Mouse (Mus musculus) hindbrain, embryonic 16.5 days (tissue): ENCODE results near the gene Polr2i. TPM values are rescaled to one million over a fixed set of nuclear protein-coding genes. Genes with fewer than 3 reads are reported as not detected.

ENCODE experiments used
- ATAC-seq: fragments of 200-750 bp; cut with Nextera tagmentation; 2 replicates; pipeline ENCODE4 v1.8.0; 2017; ENCODE audit warnings: moderate TSS enrichment, moderate library complexity
- H3K27ac ChIP-seq: fragments of 300-500 bp; sonication (generic); 2 replicates; pipeline ENCODE4 v1.5.1; 2014; ENCODE audit warnings: low read depth, mild to moderate bottlenecking, control low read depth, low read length, moderate library complexity
- H3K27me3 ChIP-seq: fragments of 300-500 bp; sonication (generic); replicated peaks from 2 replicates; pipeline ENCODE4 v1.6.1; 2014; ENCODE audit warnings: low read length; ENCODE audit not compliant: control insufficient read depth, insufficient read depth
- H3K36me3 ChIP-seq: fragments of 300-500 bp; sonication (generic); 2 replicates; pipeline ENCODE4 v1.6.1; 2014; ENCODE audit warnings: mild to moderate bottlenecking, low read length, moderate library complexity, mixed read lengths; ENCODE audit not compliant: control insufficient read depth, insufficient read depth
- H3K4me1 ChIP-seq: fragments of 300-500 bp; sonication (generic); 2 replicates; pipeline ENCODE4 v1.6.1; 2014; ENCODE audit warnings: low read depth, low read length; ENCODE audit not compliant: control insufficient read depth, insufficient read depth
- H3K4me2 ChIP-seq: fragments of 300-500 bp; sonication (generic); 2 replicates; pipeline ENCODE4 v1.6.1; 2014; ENCODE audit warnings: mild to moderate bottlenecking, low read length, control low read depth, moderate library complexity
- H3K4me3 ChIP-seq: fragments of 300-500 bp; sonication (generic); 2 replicates; pipeline ENCODE4 v1.5.1; 2014; ENCODE audit warnings: mild to moderate bottlenecking, low read length, control low read depth, moderate library complexity
- H3K9ac ChIP-seq: fragments of 300-500 bp; sonication (generic); 2 replicates; pipeline ENCODE4 v1.6.1; 2014; ENCODE audit warnings: low read depth, mild to moderate bottlenecking, control low read depth, low read length, moderate library complexity
- H3K9me3 ChIP-seq: fragments of 300-500 bp; sonication (generic); 2 replicates; pipeline ENCODE4 v1.6.1; 2014; ENCODE audit warnings: mild to moderate bottlenecking, low read length, moderate library complexity; ENCODE audit not compliant: control insufficient read depth
- WGBS: fragments of 180-500 bp; shearing (Covaris S2); extraction: QIAGEN DNeasy Blood & Tissue Kit; methylation state at CpG from one replicate; pipeline ENCODE4 v1.1.7; 2014; 5-methylcytosine and 5-hydroxymethylcytosine counted together
- polyA plus RNA-seq: library from polyadenylated mRNA; unstranded; fragments of >200 nt; fragmentation: Nextera tagmentation; extraction: Ambion mirVana; gene quantifications from 2 replicates; pipeline ENCODE4 v1.2.1, GENCODE M21; 2015

Polr2i gene
- polyA plus RNA-seq, 1 experiment from 2014 or later, result 175 TPM

DNA sequence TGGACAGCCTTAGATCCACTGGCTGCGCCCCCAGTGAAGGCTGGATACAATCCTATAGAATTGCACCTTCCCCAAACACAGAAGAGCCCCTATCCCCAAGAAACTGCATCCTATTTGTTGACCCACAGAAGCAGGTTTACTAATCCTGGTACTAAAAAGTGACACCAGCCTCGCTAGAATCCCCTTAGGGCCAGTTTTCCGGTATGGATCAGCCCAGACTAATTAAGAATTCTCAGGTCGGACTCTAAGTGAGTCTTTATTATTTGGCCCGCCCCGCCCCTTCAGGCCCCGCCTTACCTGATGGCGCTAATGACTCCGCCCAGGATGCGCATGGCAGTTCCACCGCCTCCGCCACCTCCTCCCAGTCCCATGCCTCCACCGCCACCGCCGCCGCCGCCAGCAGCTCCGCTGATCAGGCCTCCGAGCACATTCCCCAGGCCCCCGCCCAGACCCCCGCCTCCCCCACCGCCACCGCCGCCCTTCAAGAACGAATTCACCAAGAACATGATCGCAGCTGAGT is 38.1 kb upstream of the Polr2i start:
- peaks cover 21% of the 10 kb centered on the region for H3K36me3 ChIP-seq
- H3K27ac ChIP-seq, result peak overlapping the region; percentile 89
- 1% methylated on average over 22 of the region's 26 CpGs for WGBS
- H3K9me3 ChIP-seq, result no peaks in the 10 kb centered on the region
- H3K4me2 ChIP-seq, result peak overlapping the region; percentile 66
- H3K4me1 ChIP-seq, result peaks cover 20% of the 10 kb centered on the region
- ATAC-seq, result peak; percentile 75
- peak overlapping the region; percentile 89 for H3K9ac ChIP-seq
- H3K4me3 ChIP-seq, result peak overlapping the region; percentile 92
- no peaks in the 10 kb centered on the region for H3K27me3 ChIP-seq

DNA sequence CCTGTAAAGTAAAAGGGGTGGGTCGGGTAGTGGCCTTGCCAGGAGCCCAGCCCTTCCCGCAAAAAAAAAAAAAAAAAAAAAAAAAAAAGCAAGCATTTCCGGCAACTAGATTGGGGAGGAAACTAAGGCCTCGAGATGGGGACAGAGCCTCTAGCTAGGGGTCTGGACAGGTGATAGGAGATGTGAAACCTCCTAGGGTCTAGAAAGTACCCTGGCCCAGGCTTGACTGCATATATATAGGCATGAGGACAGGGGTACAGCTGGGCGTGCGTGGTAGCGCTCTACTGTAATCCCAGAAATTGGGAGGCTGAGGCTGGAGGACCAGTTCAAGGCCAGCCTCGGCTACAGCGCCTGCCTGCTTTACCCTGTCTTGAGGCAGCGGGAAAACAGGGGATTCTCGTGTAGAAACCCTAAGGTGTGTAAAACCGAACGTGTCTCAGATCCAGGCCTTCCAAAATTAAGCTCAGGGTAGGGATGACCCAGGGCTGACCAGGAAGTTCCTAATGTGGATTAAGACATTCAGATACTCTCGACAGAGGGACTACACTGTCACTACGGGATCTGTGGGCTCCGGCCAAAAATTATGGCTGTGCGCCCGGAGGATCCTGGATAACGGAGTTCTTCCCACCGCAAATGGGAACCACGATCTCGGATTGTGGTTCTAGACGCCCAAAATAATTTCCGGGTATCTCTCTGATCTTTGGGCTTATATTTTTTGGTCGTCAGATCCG is 37.5 kb upstream of the Polr2i start:
- peaks cover 14% of the 10 kb centered on the region for H3K36me3 ChIP-seq
- H3K4me3 ChIP-seq, result peak overlapping the region; percentile 92
- ATAC-seq, result peak; percentile 22
- H3K4me2 ChIP-seq, result peak overlapping the region; percentile 66
- peaks cover 22% of the 10 kb centered on the region for H3K4me1 ChIP-seq
- no peaks in the 10 kb centered on the region for H3K27me3 ChIP-seq
- H3K9ac ChIP-seq, result peak overlapping the region; percentile 89
- under 1% methylated on average over 26 of the region's 26 CpGs for WGBS
- peak overlapping the region; percentile 89 for H3K27ac ChIP-seq
- no peaks in the 10 kb centered on the region for H3K9me3 ChIP-seq

DNA sequence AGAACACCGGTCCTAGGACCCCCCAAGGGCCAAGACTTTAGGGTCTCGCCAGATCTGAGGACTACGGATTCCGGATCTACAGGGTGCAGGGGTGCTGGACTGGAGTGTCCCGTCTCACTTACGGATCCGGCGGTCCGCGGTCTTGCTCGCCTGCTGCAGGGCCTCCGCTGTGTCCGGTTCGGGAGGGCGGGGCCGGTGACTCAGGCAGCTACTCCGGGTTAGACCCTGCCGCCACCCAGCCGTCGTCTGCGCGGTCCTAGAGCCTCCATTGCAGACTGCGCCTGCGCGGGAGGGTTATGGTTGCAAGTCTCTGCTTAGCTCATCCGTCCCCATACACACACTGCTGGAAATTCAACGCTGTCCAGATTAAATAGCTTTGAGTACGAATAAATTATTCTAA is 36.9 kb upstream of the Polr2i start:
- H3K4me1 ChIP-seq, result peaks cover 22% of the 10 kb centered on the region
- H3K27ac ChIP-seq, result peak overlapping the region; percentile 89
- peaks cover 14% of the 10 kb centered on the region for H3K36me3 ChIP-seq
- H3K4me3 ChIP-seq, result peak overlapping the region; percentile 92
- H3K9ac ChIP-seq, result peak overlapping the region; percentile 89
- WGBS, result under 1% methylated on average over 28 of the region's 28 CpGs
- ATAC-seq, result peak; percentile 91
- H3K27me3 ChIP-seq, result no peaks in the 10 kb centered on the region
- peak overlapping the region; percentile 66 for H3K4me2 ChIP-seq
- no peaks in the 10 kb centered on the region for H3K9me3 ChIP-seq

DNA sequence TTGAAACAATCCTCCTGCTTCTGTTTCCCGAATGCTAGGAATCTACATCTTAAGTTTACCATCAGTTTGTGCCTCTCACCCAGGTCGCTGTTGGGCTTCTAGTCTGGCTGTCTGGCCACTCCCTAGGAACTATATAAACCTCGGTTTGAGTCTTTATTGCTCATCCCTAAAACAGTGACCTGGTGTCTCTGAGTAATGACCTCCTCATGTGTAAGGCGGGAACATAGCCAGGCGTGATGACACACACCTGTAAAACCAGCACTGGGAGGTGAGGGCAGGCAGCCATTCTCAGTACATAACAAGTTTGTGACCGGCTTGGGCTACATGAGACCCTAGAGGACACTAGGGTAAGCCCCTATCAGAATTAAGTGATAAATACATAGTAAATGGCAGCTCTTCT is 36.3 kb upstream of the Polr2i start:
- Histone ChIP-seq H3K9me3 (no peaks in the 10 kb centered on the region), H3K36me3 (peaks cover 11% of the 10 kb centered on the region), H3K4me3 (no peak overlapping the region), H3K9ac (no peak overlapping the region; the same call in 1 of the 2 replicates), H3K4me2 (peak overlapping the region; percentile 46), H3K27me3 (no peaks in the 10 kb centered on the region), H3K4me1 (peaks cover 22% of the 10 kb centered on the region), H3K27ac (no peak overlapping the region)
- 78% methylated on average over 6 of the region's 6 CpGs for WGBS
- ATAC-seq, result no peak

DNA sequence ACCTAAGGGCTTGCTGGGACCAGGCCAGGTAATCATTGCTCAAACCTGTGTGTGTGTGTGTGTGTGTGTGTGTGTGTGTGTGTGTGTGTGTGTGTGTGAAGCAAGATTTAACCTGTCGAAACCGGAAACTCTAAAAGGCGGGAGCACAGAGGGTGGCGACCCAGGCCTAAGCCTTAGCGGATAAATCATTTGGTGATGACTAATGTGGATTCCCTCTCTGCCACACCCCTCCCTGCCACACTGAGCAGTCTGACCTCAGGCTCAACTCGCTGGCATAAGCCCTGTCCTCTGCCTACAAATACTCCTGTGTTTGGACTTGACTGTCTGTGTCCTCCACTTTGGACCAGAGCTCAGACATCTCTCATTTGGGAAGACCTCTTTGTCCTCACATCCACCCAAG is 35.6 kb upstream of the Polr2i start:
- Histone ChIP-seq H3K4me2 (no peak overlapping the region), H3K27ac (no peak overlapping the region), H3K4me1 (peaks cover 22% of the 10 kb centered on the region), H3K4me3 (no peak overlapping the region), H3K36me3 (peaks cover 8% of the 10 kb centered on the region), H3K27me3 (no peaks in the 10 kb centered on the region), H3K9me3 (no peaks in the 10 kb centered on the region), H3K9ac (no peak overlapping the region)
- whole genome bisulfite sequencing, result 91% methylated on average over 6 of the region's 6 CpGs
- ATAC-seq, result no peak

DNA sequence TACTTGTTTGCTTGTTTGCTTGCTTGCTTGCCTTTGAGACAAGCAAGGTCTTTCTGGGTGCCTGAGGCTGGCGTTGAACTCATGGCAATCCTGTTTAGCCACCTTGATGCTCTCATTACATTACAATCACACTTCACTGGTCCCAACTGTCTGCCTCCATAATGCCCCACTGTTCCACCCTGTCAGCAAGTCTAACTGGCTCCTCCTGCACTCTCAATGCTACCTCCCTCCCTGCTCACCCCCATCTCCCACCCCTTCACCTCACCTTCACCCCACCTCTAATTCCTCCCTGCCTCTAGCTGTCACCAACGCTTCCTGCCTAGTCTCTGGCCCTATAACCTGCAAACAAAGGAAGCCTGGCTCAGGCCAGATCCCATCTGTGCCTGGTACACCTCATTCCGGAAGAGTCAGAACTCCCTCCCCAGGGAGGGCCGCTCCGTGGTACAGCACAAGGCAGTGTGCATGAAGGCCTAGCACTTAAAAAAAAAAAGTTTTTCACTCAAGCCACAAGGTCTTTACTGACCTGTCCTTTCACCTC is 34.1 kb upstream of the Polr2i start:
- H3K9ac ChIP-seq, result no peak overlapping the region; the same call in 1 of the 2 replicates
- no peak overlapping the region for H3K4me2 ChIP-seq
- H3K36me3 ChIP-seq, result no peaks in the 10 kb centered on the region
- no peak overlapping the region for H3K27ac ChIP-seq
- no peak overlapping the region for H3K4me3 ChIP-seq
- H3K9me3 ChIP-seq, result no peaks in the 10 kb centered on the region
- peaks cover 19% of the 10 kb centered on the region for H3K4me1 ChIP-seq
- no peak for ATAC-seq
- no peaks in the 10 kb centered on the region for H3K27me3 ChIP-seq
- 78% methylated on average over 5 of the region's 5 CpGs for WGBS

DNA sequence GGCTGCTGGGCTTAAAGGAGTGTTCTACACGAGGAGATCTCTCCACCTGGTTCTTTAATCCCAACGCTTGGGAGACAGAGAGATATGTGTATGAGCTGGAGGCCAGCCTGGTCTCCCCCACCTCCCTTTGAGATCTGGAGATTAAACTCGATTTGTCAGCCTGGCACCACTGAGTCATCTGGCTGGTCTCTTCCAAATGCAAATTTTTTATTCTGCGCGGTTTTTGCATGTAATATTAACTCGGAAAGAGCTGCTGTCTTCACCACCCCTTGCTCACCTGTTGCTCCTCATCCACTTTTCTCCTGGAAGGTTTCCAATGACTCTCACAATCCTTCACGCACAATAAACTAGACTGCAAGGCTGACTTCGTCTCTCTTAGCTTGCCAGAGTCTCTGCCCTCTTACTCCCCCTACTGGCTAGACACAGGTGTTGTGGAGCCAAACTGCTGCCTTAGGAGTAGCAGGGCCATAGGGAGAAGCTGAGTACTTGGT is 33.2 kb upstream of the Polr2i start, which contains the start of gene Capns1:
Gene Capns1 (minus strand): TSS at position 331 of the 491 bp plus-strand sequence.
- Histone ChIP-seq H3K36me3 (no peaks in the 10 kb centered on the region), H3K27me3 (no peaks in the 10 kb centered on the region), H3K4me3 (peak within 1 kb of the TSS; percentile 25), H3K27ac (no peak within 1 kb of the TSS), H3K4me1 (peaks cover 11% of the 10 kb centered on the region), H3K4me2 (peak within 1 kb of the TSS; percentile 42), H3K9ac (peak within 1 kb of the TSS; percentile 17), H3K9me3 (no peaks in the 10 kb centered on the region)
- 3% methylated on average over 8 of the region's 8 CpGs for WGBS
- no peak for ATAC-seq

DNA sequence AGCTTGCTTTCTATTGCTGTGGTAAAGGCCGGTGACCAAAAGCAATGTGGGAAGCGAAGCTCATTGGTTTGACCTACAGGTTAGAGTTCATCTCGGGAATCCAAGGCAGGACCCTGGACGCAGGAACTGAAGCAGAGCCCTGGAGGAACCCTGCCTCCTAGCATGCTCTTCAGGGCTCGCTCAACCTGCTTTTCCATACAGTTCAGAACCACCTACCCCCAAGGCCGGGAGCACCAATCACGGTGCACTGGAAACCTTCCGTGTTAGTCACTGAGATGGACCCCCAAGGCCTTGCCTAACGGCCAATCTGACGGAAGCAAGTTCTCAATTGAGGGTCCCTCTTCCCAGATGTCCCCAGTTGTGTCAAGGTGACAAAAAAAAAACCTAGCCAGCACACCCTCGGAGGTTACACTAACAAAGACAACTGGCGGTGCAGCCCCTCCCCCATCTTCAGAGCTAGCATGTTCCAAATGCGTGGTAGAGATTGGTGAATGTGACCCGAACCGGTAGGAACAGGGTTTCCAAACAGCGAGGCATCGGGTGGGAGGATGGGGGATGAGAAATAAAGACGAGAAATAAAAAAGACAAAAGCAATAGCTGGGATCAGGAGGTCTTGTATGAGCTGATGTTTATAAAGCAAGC is 32.1 kb upstream of the Polr2i start:
- Histone ChIP-seq H3K4me2 (no peak overlapping the region), H3K4me3 (no peak overlapping the region), H3K9me3 (no peaks in the 10 kb centered on the region), H3K27me3 (no peaks in the 10 kb centered on the region), H3K4me1 (peaks cover 10% of the 10 kb centered on the region), H3K27ac (no peak overlapping the region), H3K36me3 (no peaks in the 10 kb centered on the region), H3K9ac (no peak overlapping the region)
- WGBS, result 75% methylated on average over 18 of the region's 18 CpGs
- no peak for ATAC-seq

DNA sequence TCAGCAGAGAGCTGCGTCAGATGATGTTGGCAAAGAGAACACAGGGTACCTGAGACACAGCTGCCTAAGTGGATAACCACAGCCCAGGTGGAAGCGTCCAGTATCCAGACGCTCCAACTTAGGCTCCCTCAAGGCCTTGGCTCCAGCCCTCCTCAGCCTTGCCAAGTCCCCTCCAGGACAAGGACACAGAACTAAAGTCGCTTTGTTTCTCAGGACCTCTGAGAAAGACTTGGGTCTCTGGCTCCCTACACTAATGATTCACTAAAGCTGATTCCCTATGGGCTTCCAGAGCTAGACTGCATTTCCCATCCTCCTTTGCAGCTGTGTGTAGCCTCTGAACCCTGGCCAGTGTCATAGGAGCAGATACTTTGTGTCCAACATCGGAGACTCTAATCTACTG is 31.5 kb upstream of the Polr2i start:
- H3K9ac ChIP-seq, result no peak overlapping the region
- H3K4me3 ChIP-seq, result no peak overlapping the region
- H3K27me3 ChIP-seq, result no peaks in the 10 kb centered on the region
- H3K9me3 ChIP-seq, result no peaks in the 10 kb centered on the region
- no peak overlapping the region for H3K4me2 ChIP-seq
- WGBS, result 73% methylated on average over 5 of the region's 5 CpGs
- ATAC-seq, result no peak
- H3K27ac ChIP-seq, result no peak overlapping the region
- no peaks in the 10 kb centered on the region for H3K36me3 ChIP-seq
- H3K4me1 ChIP-seq, result peaks cover 9% of the 10 kb centered on the region
